Mouse (Mus musculus): ENCODE measurements around the gene Pde6d. TPM values are rescaled to one million over a fixed set of nuclear protein-coding genes. Genes with fewer than 3 reads are reported as not detected.
"Not testable (repeated sequence)": the region's sequence is repeated elsewhere in the genome, so short reads cannot be mapped to it uniquely, and the experiment has no call there.

Gene Pde6d
- total RNA-seq, 2 experiments from 2014 or later = 57.8 to 61.8 TPM

- DNase-seq (ENCODE audit: low spot score in 2 of 2) = no peak
These were observed 11.0 kb downstream of the Pde6d start for GRCm38 (mm10) chr1:86571381-86571780.

- DNase-seq (ENCODE audit: low spot score in 2 of 2) = no peak
These were observed 13.1 kb downstream of the Pde6d start for GRCm38 (mm10) chr1:86569292-86569860.

DNA sequence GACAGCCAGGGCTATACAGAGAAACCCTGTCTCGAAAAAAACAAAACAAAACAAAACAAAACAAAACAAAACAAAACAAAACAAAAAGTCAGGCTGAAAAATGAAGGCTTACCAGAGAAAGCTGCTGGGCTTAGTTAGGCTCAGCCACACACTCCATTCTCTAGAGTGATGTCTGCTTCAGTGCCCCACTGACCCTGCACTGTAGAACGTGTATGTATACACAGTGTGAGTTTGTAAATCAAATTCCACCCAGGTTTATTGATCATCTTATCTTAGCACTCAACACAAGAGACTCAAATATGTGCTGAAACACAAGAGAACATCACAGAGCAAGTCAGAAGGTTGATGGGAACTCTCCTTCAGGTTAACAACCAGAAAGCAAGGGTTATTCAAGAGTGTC, 14.0 kb downstream of the Pde6d start:
- DNase-seq (ENCODE audit: low spot score in 2 of 2) = no peak

DNA sequence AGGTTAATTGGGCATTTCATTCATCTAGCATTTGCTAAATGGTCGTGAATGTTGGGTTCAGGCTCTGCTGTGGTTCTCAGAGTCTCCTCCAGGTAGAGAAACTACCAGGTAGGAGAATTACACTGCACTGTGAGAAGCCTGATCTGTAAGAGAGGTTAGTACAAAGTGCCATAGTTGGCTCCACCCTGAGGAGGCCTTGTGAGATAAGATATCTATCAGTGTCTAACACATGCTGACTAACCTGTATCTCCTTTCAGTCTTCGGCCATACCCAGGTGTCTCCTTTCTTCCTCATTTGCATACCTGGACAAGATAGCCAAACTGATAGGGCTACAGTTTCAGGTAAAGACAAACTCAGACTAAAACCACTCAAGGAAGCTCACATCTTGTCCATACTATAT, 19.8 kb downstream of the Pde6d start:
- DNase-seq (ENCODE audit: low spot score in 2 of 2) = no peak

DNA sequence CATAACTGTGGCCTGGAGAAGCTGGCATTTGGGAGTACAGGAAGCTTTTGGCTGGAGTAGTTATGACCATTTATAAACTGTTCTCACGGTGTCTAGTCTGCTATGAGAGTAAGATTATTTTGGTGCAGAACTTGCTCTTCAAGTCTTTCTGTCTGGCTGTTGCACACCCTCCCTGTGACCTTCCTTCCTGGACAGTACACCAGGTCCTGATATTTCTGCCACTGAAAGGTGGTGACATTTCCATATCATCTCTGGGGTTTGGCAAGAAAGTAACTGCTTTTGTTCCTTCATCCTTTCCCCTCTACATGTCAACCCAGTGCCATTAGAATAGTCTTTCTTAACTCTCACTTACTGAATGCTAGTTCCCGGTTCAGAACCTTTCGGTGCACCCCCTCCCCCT, 23.2 kb downstream of the Pde6d start:
- DNase-seq (ENCODE audit: low spot score in 2 of 2) = no peak

DNA sequence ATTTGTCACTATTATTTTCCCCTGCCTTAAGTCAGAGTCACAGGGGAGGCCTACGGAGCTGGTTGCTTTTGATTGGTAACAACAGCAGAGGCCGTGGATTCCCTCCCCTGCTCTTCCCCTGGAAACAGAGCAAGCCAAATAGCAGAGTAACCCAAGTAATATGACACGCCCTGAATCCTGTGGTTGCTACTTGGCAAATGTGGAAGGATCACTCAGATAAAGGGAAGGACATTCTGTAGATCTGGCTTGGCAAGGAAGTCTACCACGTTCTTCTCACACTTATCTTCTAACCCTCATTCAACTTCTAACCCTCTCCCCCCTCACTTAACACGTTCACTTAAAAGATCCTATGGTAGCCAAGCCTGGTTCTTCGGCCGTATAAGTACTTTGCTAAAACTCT, 24.6 kb downstream of the Pde6d start:
- no peak for DNase-seq (ENCODE audit: low spot score in 2 of 2)

DNA sequence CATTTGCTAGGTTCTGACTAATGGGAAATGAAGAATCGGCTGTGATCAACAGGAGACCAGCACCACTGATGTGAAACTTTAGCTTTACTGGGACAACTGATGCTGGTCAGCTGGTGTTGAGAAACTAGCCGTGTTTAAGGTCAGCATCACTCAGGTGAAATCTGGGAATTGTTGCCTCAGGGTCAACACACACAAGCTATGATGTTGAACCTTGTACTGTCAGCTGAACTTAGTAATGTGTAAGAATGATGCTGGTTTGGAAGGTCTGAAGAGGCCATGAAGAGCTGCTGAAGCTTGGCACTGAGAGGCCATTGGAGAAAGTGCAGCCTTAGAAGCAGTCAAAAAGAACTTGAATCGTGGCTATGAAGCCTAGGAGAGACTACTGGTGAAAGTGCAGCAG, 26.8 kb downstream of the Pde6d start:
- no peak for DNase-seq (ENCODE audit: low spot score in 2 of 2)

GRCm38 (mm10) chr1:86551877-86552276, 30.6 kb downstream of the Pde6d start:
- no peak for DNase-seq (ENCODE audit: low spot score in 2 of 2)

GRCm38 (mm10) chr1:86551299-86551698, 31.1 kb downstream of the Pde6d start:
- no peak for DNase-seq (ENCODE audit: low spot score in 2 of 2)

GRCm38 (mm10) chr1:86546797-86547196, 35.6 kb downstream of the Pde6d start:
- DNase-seq (ENCODE audit: low spot score in 2 of 2) = no peak

DNA sequence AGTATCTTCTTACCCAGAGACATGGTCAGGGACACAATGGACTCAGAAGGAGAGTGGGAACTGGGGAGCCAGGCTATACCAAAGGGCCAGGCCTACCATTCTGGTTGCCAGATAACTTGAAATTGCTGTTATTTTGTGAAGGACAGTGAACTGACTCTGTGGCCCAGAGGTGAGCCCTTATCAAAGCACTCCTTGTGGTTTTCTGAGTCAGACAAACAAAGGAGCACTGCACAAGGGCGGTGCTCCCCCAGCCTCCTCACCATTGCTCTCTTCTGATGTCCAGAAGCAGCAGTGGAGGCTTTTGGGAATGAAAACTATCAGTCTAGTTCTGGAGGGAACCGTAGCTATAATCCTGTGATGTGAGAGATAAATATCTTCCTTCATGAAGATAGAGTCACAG, 39.8 kb downstream of the Pde6d start:
- no peak for DNase-seq (ENCODE audit: low spot score in 2 of 2)

- DNase-seq (ENCODE audit: low spot score in 2 of 2) = not testable (repeated sequence)
These were observed 42.8 kb downstream of the Pde6d start for GRCm38 (mm10) chr1:86539583-86539982.

DNA sequence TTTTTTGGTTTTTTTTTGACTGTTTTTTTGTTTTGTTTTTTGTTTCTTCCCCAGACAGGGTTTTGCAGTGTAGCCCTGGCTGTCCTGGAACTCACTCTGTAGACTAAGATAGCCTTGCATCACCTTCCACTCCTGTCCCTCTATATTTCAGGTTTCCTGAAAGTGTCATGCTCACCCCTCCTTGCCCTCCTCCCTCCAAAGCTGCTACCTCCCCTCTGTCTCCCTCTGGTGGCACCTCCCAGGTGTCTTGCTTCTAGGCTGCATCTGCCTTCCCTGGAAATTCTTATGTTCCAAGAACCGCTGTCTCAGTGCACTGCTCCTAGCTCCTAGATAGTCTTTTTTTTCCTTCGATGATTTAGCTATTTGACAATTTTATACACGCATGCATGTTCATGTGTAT, 44.0 kb downstream of the Pde6d start:
- no peak for DNase-seq (ENCODE audit: low spot score in 2 of 2)

DNA sequence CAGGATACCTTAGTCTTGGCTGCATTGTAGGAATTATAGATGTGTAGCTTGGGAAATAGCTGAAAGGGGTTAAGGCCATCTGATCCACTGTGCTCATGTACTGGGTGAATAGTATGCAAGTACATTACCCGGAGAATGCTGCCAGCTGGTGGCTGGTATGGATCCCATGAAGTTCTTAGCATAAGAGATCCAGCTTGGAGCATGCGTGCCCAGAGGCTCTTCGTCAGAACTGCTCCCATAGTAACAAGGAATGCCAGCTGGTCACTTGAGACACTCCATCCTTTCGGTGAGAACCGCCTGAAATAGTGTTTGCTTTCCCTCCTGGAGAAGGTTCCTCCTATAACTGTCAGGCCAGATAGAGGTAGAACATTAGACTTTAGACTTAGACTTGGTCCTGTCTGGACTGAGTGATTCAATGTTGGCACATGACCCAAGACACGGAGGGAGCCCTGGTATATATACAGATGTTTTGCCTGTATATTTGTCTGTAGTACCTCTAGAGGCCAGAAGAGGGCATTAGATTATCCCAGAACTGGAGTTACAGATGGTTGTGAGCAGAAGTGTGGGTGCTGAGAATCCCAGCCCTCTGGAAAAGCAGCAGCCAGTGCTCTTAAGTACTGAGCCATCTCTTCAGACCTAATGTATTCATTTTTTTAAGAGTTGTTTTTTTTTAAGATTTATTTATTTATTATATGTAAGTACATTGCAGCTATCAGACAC, 48.9 kb downstream of the Pde6d start:
- DNase-seq (ENCODE audit: low spot score in 2 of 2) = no peak

DNA sequence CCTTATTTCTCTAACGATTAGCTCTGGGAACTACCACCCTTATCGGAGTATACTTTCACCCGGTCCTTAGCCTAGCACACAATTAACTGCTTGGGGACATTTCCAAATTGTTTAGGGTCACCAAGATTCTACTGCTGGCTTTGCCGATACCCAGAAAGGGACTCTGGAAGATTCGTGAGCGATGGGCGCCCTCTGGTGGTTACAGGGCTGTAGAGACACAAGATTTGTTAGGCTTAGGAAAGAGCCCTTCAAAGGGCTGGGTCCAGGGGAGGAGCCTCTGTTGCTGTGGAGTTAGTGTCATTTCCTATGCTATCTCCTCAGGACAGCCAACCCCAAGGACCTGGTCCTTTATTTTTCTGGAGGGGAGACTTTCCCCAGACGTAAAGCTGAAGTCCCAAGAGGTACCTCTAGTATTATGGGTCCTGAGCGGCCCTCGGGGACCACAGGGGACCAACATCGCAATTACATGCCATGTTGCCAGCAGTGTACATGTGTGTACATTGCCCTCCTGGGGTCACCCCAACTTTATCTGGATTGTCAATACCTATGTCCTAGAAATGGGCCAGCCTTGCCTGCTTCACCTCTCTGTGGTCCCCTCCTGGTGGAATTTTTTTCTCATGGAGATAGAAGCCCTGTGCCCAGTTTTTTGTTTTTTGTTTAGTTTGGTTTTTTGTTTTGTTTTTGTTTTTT, 49.9 kb downstream of the Pde6d start:
- peak; percentile 93 to 96 for DNase-seq (ENCODE audit: low spot score in 2 of 2)

- no peak for DNase-seq (ENCODE audit: low spot score in 2 of 2)
These were observed 50.7 kb downstream of the Pde6d start for GRCm38 (mm10) chr1:86531547-86532321.

DNA sequence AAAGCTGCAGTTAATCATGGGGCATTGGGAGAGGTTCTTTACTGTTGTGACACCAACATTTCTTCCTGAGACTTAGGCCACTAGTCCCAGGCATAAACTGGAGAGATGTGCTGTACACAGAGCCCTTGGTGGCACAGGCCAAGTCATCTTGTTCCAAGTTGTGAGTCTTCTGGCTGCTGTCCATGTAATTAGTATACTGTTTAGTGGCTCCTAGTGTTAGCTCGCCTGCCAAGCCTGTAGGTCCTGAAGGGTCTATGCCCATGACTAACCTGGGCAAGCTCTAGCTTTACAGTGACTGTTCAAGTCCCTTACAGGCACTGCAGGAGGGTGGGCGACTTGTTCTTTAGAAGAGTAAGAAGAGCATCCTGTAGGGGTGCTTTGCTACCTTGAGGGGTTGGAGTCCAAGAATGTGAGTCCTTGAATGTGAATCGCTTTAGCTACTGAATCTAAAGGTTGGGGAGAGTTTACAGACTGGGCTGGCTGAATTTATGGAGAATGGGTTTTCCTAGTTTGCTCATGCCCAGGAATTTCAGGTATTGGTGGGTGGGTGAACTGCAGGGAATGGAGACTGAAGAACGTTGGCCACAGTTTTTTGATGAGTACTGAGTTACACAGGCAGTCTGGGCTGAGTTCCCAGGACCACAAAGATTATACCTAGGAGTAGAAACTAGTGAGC, 51.4 kb downstream of the Pde6d start:
- no peak for DNase-seq (ENCODE audit: low spot score in 2 of 2)

DNA sequence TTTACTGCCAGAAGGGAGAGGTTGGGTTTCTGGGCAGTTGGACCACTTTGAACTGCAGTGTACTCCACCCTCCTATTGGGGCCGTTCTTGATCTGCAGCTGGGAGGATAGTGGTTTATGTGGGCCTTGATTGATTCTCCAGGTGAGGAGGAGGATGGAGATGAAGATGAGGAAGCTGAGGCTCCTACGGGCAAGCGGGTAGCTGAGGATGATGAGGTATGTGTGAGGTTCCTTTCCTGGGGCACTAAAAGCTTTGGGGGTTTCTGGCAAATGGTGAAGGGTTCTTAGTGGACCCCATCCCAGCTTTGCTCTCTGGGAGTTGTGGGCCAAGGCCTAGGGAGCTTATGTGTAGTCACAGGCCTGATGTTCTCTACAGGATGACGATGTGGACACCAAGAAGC, 52.8 kb downstream of the Pde6d start:
- no peak for DNase-seq (ENCODE audit: low spot score in 2 of 2)

GRCm38 (mm10) chr1:86528571-86529180, 53.8 kb downstream of the Pde6d start:
- DNase-seq (ENCODE audit: low spot score in 2 of 2) = no peak

- DNase-seq (ENCODE audit: low spot score in 2 of 2) = peak; percentile 95 to 97
These were observed 54.6 kb downstream of the Pde6d start for GRCm38 (mm10) chr1:86527599-86528486.
